In genomic region chr13:83951808-83952207, GRCm38 (mm10) we compare ENCODE assay signal across 30 mouse cellular contexts.
"Had no signal": no experiment of that assay in that cellular context is flagged by ENCODE, and none has a peak within 500 bp of the region (broad histone marks: within the 10 kb centered on the region; RNA-seq: fewer than 3 reads in every experiment).

No protein-coding gene starts in this region.

- H3K9ac ChIP-seq: limb, embryonic 12.5 days; limb, embryonic 13.5 days; limb, embryonic 15.5 days; liver, embryonic 12.5 days; liver, embryonic 13.5 days; liver, embryonic 14.5 days; liver, embryonic 15.5 days; liver, postnatal 0 days; lung, embryonic 14.5 days; lung, embryonic 15.5 days; midbrain, embryonic 12.5 days; midbrain, embryonic 13.5 days; midbrain, embryonic 15.5 days had no signal

- DNase-seq: left cerebral cortex, postnatal 4 days; liver; liver, embryonic 13.5 days; liver, postnatal 0 days; lung, adult 18-20 months; lung, adult 2 months; lung, embryonic 14.5 days; lung, postnatal 10 days; lung, postnatal 14 days; lung, postnatal 36 days; lung, postnatal 4 days; midbrain, embryonic 14.5 days had no signal

- H3K4me2 ChIP-seq: limb, embryonic 12.5 days; limb, embryonic 13.5 days; limb, embryonic 15.5 days; liver, embryonic 11.5 days; liver, embryonic 12.5 days; liver, embryonic 13.5 days; liver, embryonic 15.5 days; lung, embryonic 14.5 days; lung, embryonic 15.5 days; midbrain, embryonic 12.5 days; midbrain, embryonic 13.5 days; midbrain, embryonic 15.5 days had no signal

- H3K4me1 ChIP-seq: limb, embryonic 10.5 days; limb, embryonic 12.5 days; limb, embryonic 13.5 days; limb, embryonic 15.5 days; liver, embryonic 12.5 days; liver, embryonic 13.5 days; liver, embryonic 15.5 days; lung, embryonic 15.5 days; megakaryocyte, embryonic 14.5 days had no signal

- ATAC-seq: liver, embryonic 12.5 days; liver, postnatal 0 days; lung, postnatal 0 days; midbrain, embryonic 13.5 days; midbrain, embryonic 16.5 days had no signal

- H3K9me3 ChIP-seq: limb, embryonic 10.5 days; limb, embryonic 12.5 days; limb, embryonic 13.5 days; limb, embryonic 15.5 days; liver, embryonic 12.5 days; liver, embryonic 13.5 days; liver, embryonic 15.5 days; lung, embryonic 15.5 days; midbrain, embryonic 12.5 days; midbrain, embryonic 13.5 days; midbrain, embryonic 15.5 days had no signal

- H3K4me3 ChIP-seq: left cerebral cortex, adult 2 months; limb, embryonic 10.5 days; limb, embryonic 12.5 days; limb, embryonic 13.5 days; limb, embryonic 15.5 days; liver, embryonic 12.5 days; liver, embryonic 13.5 days; liver, embryonic 15.5 days; lung, embryonic 15.5 days; megakaryocyte, embryonic 14.5 days; midbrain, embryonic 12.5 days; midbrain, embryonic 13.5 days; midbrain, embryonic 15.5 days; myocyte had no signal

- H3K27ac ChIP-seq: left cerebral cortex, adult 2 months; limb, embryonic 10.5 days; limb, embryonic 12.5 days; limb, embryonic 13.5 days; limb, embryonic 15.5 days; liver, embryonic 12.5 days; liver, embryonic 13.5 days; liver, embryonic 14.5 days; liver, embryonic 15.5 days; lung, embryonic 15.5 days; macrophage; midbrain, embryonic 15.5 days had no signal

- H3K36me3 ChIP-seq: limb, embryonic 10.5 days; limb, embryonic 12.5 days; limb, embryonic 13.5 days; limb, embryonic 15.5 days; liver, embryonic 12.5 days; liver, embryonic 13.5 days; liver, embryonic 15.5 days; lung, embryonic 15.5 days; midbrain, embryonic 12.5 days; midbrain, embryonic 13.5 days; midbrain, embryonic 15.5 days had no signal

- H3K27me3 ChIP-seq: limb, embryonic 12.5 days; limb, embryonic 13.5 days; limb, embryonic 15.5 days; liver, embryonic 12.5 days; liver, embryonic 13.5 days; liver, embryonic 15.5 days; lung, embryonic 15.5 days; megakaryocyte, embryonic 14.5 days; midbrain, embryonic 12.5 days; midbrain, embryonic 13.5 days; midbrain, embryonic 15.5 days had no signal
